Mouse (Mus musculus) adrenal gland, postnatal 14 days (tissue): ENCODE results near the gene Adcy5. TPM values are rescaled to one million over a fixed set of nuclear protein-coding genes. Genes with fewer than 3 reads are reported as not detected.
A peak's percentile ranks its signal among the peaks of the same experiment; 100 is the strongest.

Experiments
- DNase-seq: peaks from one replicate; pipeline ENCODE4 v3.0.0; 2021; ENCODE audit warnings: mixed read lengths
- total RNA-seq: library from RNA; stranded (reverse); gene quantifications from 2 replicates; pipeline ENCODE4 v1.2.3, GENCODE M21; 2021

Adcy5 gene
- total RNA-seq, 1 experiment from 2014 or later, result 6.3 TPM

GRCm38 (mm10) chr16:35270353-35270934 is 115.8 kb downstream of the Adcy5 start:
- DNase-seq, result peak; percentile 89

- no peak for DNase-seq
These were observed 116.3 kb downstream of the Adcy5 start for GRCm38 (mm10) chr16:35270945-35271344.

GRCm38 (mm10) chr16:35271572-35271971 is 116.9 kb downstream of the Adcy5 start:
- DNase-seq, result no peak

GRCm38 (mm10) chr16:35272417-35272816 is 117.7 kb downstream of the Adcy5 start:
- DNase-seq, result no peak

- no peak for DNase-seq
These were observed 123.5 kb downstream of the Adcy5 start for GRCm38 (mm10) chr16:35278166-35278565.

- DNase-seq, result no peak
These were observed 127.8 kb downstream of the Adcy5 start for GRCm38 (mm10) chr16:35282456-35282855.

- DNase-seq, result peak; percentile 46
These were observed 131.1 kb downstream of the Adcy5 start for GRCm38 (mm10) chr16:35285821-35286220.

- no peak for DNase-seq
These were observed 132.6 kb downstream of the Adcy5 start for GRCm38 (mm10) chr16:35287244-35287643.

GRCm38 (mm10) chr16:35297786-35298185 is 143.1 kb downstream of the Adcy5 start:
- peak; percentile 20 for DNase-seq

- no peak for DNase-seq
These were observed 145.5 kb downstream of the Adcy5 start for GRCm38 (mm10) chr16:35300156-35300555.

GRCm38 (mm10) chr16:35302441-35303280 is 148.0 kb downstream of the Adcy5 start:
- DNase-seq, result peak; percentile 57

- no peak for DNase-seq
These were observed 149.0 kb downstream of the Adcy5 start for GRCm38 (mm10) chr16:35303721-35304120.

- DNase-seq, result no peak
These were observed 149.7 kb downstream of the Adcy5 start for GRCm38 (mm10) chr16:35304416-35304815.

GRCm38 (mm10) chr16:35305226-35305625 is 150.5 kb downstream of the Adcy5 start:
- no peak for DNase-seq

- DNase-seq, result no peak
These were observed 152.0 kb downstream of the Adcy5 start for GRCm38 (mm10) chr16:35306631-35307030.

- no peak for DNase-seq
These were observed 152.7 kb downstream of the Adcy5 start for GRCm38 (mm10) chr16:35307331-35307730.

GRCm38 (mm10) chr16:35308016-35308415 is 153.3 kb downstream of the Adcy5 start:
- no peak for DNase-seq

- no peak for DNase-seq
These were observed 153.9 kb downstream of the Adcy5 start for GRCm38 (mm10) chr16:35308486-35309143.

- no peak for DNase-seq
These were observed 155.0 kb downstream of the Adcy5 start for GRCm38 (mm10) chr16:35309634-35310033.

- no peak for DNase-seq
These were observed 156.0 kb downstream of the Adcy5 start for GRCm38 (mm10) chr16:35310551-35311110.

GRCm38 (mm10) chr16:35311586-35311985 is 156.9 kb downstream of the Adcy5 start:
- DNase-seq, result no peak

- DNase-seq, result no peak
These were observed 160.8 kb downstream of the Adcy5 start for GRCm38 (mm10) chr16:35315496-35315895.

- no peak for DNase-seq
These were observed 162.2 kb downstream of the Adcy5 start for GRCm38 (mm10) chr16:35316856-35317264.
